Mouse (Mus musculus) lung, postnatal 0 days (tissue): ENCODE results near the gene Rfpl4.

Experiments
- CTCF ChIP-seq: IDR thresholded peaks from 2 replicates; pipeline ENCODE4 v1.5.1; 2016; ENCODE audit warnings: antibody characterized with exemption, mild to moderate bottlenecking
- EP300 ChIP-seq: IDR thresholded peaks from 2 replicates; pipeline ENCODE4 v1.6.1; 2016; ENCODE audit warnings: antibody characterized with exemption, mild to moderate bottlenecking, control low read depth

DNA sequence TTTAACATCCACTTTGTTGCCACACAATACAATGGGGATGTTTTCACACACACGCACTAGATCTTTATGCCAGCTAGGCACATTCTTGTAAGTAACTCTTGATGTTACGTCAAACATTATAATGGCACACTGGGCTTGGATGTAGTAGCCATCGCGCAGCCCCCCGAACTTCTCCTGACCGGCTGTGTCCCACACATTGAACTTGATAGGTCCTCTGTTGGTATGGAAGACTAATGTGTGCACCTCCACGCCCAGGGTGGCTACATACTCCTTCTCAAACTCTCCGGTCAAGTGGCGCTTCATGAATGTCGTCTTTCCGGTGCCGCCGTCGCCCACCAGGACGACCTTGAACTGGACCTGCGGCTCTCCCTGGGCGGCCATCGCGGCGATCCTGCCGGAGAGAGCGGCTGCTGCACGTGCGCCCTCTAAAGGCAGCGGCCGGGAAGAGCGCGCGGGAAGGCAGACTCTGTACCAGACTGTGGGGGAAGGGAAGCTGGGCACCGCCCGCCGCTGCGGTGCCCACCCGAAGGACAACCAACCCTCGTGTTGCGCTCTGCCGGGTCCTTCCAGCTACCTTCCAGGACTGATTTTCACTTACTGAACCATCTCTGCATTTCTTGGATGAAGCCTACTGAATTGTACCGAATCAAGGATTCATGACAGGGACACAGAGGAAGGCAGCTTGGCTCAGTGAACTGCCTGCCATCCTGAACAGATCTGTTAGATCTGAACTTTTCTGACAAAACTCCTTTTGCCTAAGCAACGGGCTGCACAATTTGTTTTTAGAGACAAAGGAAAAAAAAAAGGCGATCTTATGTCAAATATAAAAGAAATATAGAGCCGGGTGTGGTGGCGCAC, 9.0 kb upstream of the Rfpl4 start, which contains the start of gene Rasl2-9:
- TF ChIP-seq EP300 (no peak), CTCF (peak; percentile 87)
